Mouse (Mus musculus): ENCODE data around the gene Sf1. TPM values are rescaled to one million over a fixed set of nuclear protein-coding genes. Genes with fewer than 3 reads are reported as not detected.

Gene Sf1
- polyA plus RNA-seq, 1 experiment: 355 TPM

GRCm38 (mm10) chr19:6381238-6381637 is 17.7 kb downstream of the Sf1 start:
- no peak overlapping the region for H3K27ac ChIP-seq (ENCODE audit: insufficient read depth, low read length)
- H3K9ac ChIP-seq (ENCODE audit: low read depth, poor library complexity, severe bottlenecking): no peak overlapping the region
- no peaks in the 10 kb centered on the region for H3K4me1 ChIP-seq (ENCODE audit: control insufficient read depth, insufficient read depth, low read length)
- H3K9me3 ChIP-seq (replicated peaks; ENCODE audit: control insufficient read depth, insufficient read depth, low read length, poor library complexity, severe bottlenecking): no peaks in the 10 kb centered on the region
- TF ChIP-seq CTCF (IDR thresholded peaks at IDR 0.05; ENCODE audit: low read depth, low read length) (no peak), EP300 (IDR thresholded peaks at IDR 0.05; ENCODE audit: insufficient read depth, low read depth, low read length) (no peak), POLR2A (IDR thresholded peaks at IDR 0.05; ENCODE audit: insufficient read depth, low read length) (no peak)
- no peaks in the 10 kb centered on the region for H3K27me3 ChIP-seq (ENCODE audit: control insufficient read depth, insufficient read depth, low read length, poor library complexity, severe bottlenecking)
- peaks cover 19% of the 10 kb centered on the region for H3K36me3 ChIP-seq (ENCODE audit: control insufficient read depth, insufficient read depth, low read length, poor library complexity, severe bottlenecking)
- no peak overlapping the region for H3K4me3 ChIP-seq (ENCODE audit: low read depth, low read length)

DNA sequence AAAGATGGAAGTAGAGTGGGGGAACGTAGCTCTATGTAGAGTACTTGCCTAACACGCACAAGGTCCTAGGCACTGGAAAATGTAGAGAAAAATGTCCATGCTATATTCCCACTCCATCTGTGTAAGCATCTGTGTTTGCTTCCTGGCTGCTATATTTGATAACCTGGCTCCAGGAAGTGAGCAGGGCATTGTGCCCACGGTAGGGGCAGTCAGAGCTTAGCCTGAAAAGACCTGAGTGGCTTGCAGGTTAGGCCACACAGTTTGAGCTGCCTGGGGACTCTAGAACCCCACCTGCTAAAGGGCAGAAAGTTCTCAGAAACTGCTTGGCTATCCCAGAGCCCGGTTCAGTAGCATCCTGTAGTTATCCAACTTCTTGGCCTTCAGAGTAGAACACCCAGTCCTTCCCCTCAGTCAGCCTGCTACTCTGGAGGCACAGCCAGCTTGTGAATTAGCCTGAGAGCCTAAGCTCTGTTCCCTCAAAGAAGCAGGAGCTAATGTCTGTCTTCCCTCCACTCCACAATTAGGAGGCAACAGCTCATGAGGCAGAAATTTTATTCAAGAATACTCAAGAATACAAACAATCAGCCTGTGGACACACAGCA is 18.9 kb downstream of the Sf1 start:
- TF ChIP-seq CTCF (IDR thresholded peaks at IDR 0.05; ENCODE audit: low read depth, low read length) (no peak), EP300 (IDR thresholded peaks at IDR 0.05; ENCODE audit: insufficient read depth, low read depth, low read length) (no peak), POLR2A (IDR thresholded peaks at IDR 0.05; ENCODE audit: insufficient read depth, low read length) (no peak)
- H3K27ac ChIP-seq (ENCODE audit: insufficient read depth, low read length): no peak overlapping the region
- H3K9me3 ChIP-seq (replicated peaks; ENCODE audit: control insufficient read depth, insufficient read depth, low read length, poor library complexity, severe bottlenecking): no peaks in the 10 kb centered on the region

DNA sequence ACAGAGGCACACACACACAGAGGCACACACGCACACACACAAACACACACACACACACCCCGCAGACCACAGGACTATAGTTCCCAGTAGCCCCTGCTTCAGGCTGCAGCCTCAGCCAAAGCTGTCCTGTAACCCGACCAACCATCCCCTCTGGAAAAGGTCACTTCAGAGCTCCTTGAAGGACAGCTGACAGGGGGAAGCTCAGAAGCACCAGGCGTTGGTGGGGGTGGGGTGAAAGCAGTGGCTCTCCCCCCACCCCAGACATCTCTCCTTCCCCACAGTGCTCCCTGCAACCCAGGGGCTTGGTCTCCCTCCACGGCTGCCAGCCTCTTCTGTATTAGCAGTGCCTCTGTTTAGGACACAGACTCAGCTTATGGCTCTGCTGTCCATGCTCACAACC is 20.0 kb downstream of the Sf1 start:
- TF ChIP-seq CTCF (IDR thresholded peaks at IDR 0.05; ENCODE audit: low read depth, low read length): no peak
- no peak for TF ChIP-seq EP300 (IDR thresholded peaks at IDR 0.05; ENCODE audit: insufficient read depth, low read depth, low read length)
- TF ChIP-seq POLR2A (IDR thresholded peaks at IDR 0.05; ENCODE audit: insufficient read depth, low read length): no peak
- H3K27ac ChIP-seq (ENCODE audit: insufficient read depth, low read length): no peak overlapping the region
- no peak overlapping the region for H3K4me3 ChIP-seq (ENCODE audit: low read depth, low read length)
- H3K27me3 ChIP-seq (ENCODE audit: control insufficient read depth, insufficient read depth, low read length, poor library complexity, severe bottlenecking): no peaks in the 10 kb centered on the region
- H3K4me1 ChIP-seq (ENCODE audit: control insufficient read depth, insufficient read depth, low read length): no peaks in the 10 kb centered on the region
- H3K9ac ChIP-seq (ENCODE audit: low read depth, poor library complexity, severe bottlenecking): no peak overlapping the region
- H3K36me3 ChIP-seq (ENCODE audit: control insufficient read depth, insufficient read depth, low read length, poor library complexity, severe bottlenecking): no peaks in the 10 kb centered on the region
- H3K9me3 ChIP-seq (replicated peaks; ENCODE audit: control insufficient read depth, insufficient read depth, low read length, poor library complexity, severe bottlenecking): no peaks in the 10 kb centered on the region

More for the DNA sequence above, 18.9 kb downstream of the Sf1 start:
- Histone ChIP-seq H3K4me1 (ENCODE audit: control insufficient read depth, insufficient read depth, low read length) (no peaks in the 10 kb centered on the region), H3K9ac (ENCODE audit: low read depth, poor library complexity, severe bottlenecking) (no peak overlapping the region), H3K4me3 (ENCODE audit: low read depth, low read length) (no peak overlapping the region), H3K36me3 (ENCODE audit: control insufficient read depth, insufficient read depth, low read length, poor library complexity, severe bottlenecking) (peaks cover 7% of the 10 kb centered on the region), H3K27me3 (ENCODE audit: control insufficient read depth, insufficient read depth, low read length, poor library complexity, severe bottlenecking) (no peaks in the 10 kb centered on the region)

- no peak for TF ChIP-seq CTCF (IDR thresholded peaks at IDR 0.05; ENCODE audit: low read depth, low read length)
- no peak for TF ChIP-seq POLR2A (IDR thresholded peaks at IDR 0.05; ENCODE audit: insufficient read depth, low read length)
- TF ChIP-seq EP300 (IDR thresholded peaks at IDR 0.05; ENCODE audit: insufficient read depth, low read depth, low read length): no peak
- no peaks in the 10 kb centered on the region for H3K27me3 ChIP-seq (ENCODE audit: control insufficient read depth, insufficient read depth, low read length, poor library complexity, severe bottlenecking)
- no peak within 1 kb of the TSS for H3K4me3 ChIP-seq (ENCODE audit: low read depth, low read length)
- no peak within 1 kb of the TSS for H3K9ac ChIP-seq (ENCODE audit: low read depth, poor library complexity, severe bottlenecking)
- H3K27ac ChIP-seq (ENCODE audit: insufficient read depth, low read length): no peak within 1 kb of the TSS
- no peaks in the 10 kb centered on the region for H3K4me1 ChIP-seq (ENCODE audit: control insufficient read depth, insufficient read depth, low read length)
- no peaks in the 10 kb centered on the region for H3K36me3 ChIP-seq (ENCODE audit: control insufficient read depth, insufficient read depth, low read length, poor library complexity, severe bottlenecking)
- H3K9me3 ChIP-seq (replicated peaks; ENCODE audit: control insufficient read depth, insufficient read depth, low read length, poor library complexity, severe bottlenecking): no peaks in the 10 kb centered on the region
Observed at GRCm38 (mm10) chr19:6384128-6384527, 20.6 kb downstream of the Sf1 start, which contains the start of gene Pygm. Gene Pygm, plus strand, starts transcription at chr19:6384399.

- TF ChIP-seq EP300 (IDR thresholded peaks at IDR 0.05; ENCODE audit: insufficient read depth, low read depth, low read length) (no peak), POLR2A (IDR thresholded peaks at IDR 0.05; ENCODE audit: insufficient read depth, low read length) (no peak), CTCF (IDR thresholded peaks at IDR 0.05; ENCODE audit: low read depth, low read length) (no peak)
- Histone ChIP-seq H3K36me3 (ENCODE audit: control insufficient read depth, insufficient read depth, low read length, poor library complexity, severe bottlenecking) (no peaks in the 10 kb centered on the region), H3K27me3 (ENCODE audit: control insufficient read depth, insufficient read depth, low read length, poor library complexity, severe bottlenecking) (no peaks in the 10 kb centered on the region), H3K9me3 (replicated peaks; ENCODE audit: control insufficient read depth, insufficient read depth, low read length, poor library complexity, severe bottlenecking) (no peaks in the 10 kb centered on the region), H3K27ac (ENCODE audit: insufficient read depth, low read length) (no peak overlapping the region), H3K4me3 (ENCODE audit: low read depth, low read length) (no peak overlapping the region), H3K4me1 (ENCODE audit: control insufficient read depth, insufficient read depth, low read length) (no peaks in the 10 kb centered on the region), H3K9ac (ENCODE audit: low read depth, poor library complexity, severe bottlenecking) (no peak overlapping the region)
Observed at GRCm38 (mm10) chr19:6384954-6385353, 21.5 kb downstream of the Sf1 start.

- Histone ChIP-seq H3K9ac (ENCODE audit: low read depth, poor library complexity, severe bottlenecking) (no peak overlapping the region), H3K36me3 (ENCODE audit: control insufficient read depth, insufficient read depth, low read length, poor library complexity, severe bottlenecking) (no peaks in the 10 kb centered on the region), H3K27me3 (ENCODE audit: control insufficient read depth, insufficient read depth, low read length, poor library complexity, severe bottlenecking) (no peaks in the 10 kb centered on the region), H3K4me1 (ENCODE audit: control insufficient read depth, insufficient read depth, low read length) (peaks cover 1% of the 10 kb centered on the region), H3K4me3 (ENCODE audit: low read depth, low read length) (no peak overlapping the region), H3K9me3 (replicated peaks; ENCODE audit: control insufficient read depth, insufficient read depth, low read length, poor library complexity, severe bottlenecking) (no peaks in the 10 kb centered on the region), H3K27ac (ENCODE audit: insufficient read depth, low read length) (no peak overlapping the region)
- TF ChIP-seq CTCF (IDR thresholded peaks at IDR 0.05; ENCODE audit: low read depth, low read length): no peak
- no peak for TF ChIP-seq EP300 (IDR thresholded peaks at IDR 0.05; ENCODE audit: insufficient read depth, low read depth, low read length)
- TF ChIP-seq POLR2A (IDR thresholded peaks at IDR 0.05; ENCODE audit: insufficient read depth, low read length): no peak
Observed at GRCm38 (mm10) chr19:6385419-6385818, 21.9 kb downstream of the Sf1 start.
